Mouse (Mus musculus): ENCODE data around the gene Gm10300. TPM values are rescaled to one million over a fixed set of nuclear protein-coding genes. Genes with fewer than 3 reads are reported as not detected.
A peak's percentile ranks its signal among the peaks of the same experiment; 100 is the strongest.

The Gm10300 gene
- polyA plus RNA-seq, 1 experiment = 0.02 TPM

DNA sequence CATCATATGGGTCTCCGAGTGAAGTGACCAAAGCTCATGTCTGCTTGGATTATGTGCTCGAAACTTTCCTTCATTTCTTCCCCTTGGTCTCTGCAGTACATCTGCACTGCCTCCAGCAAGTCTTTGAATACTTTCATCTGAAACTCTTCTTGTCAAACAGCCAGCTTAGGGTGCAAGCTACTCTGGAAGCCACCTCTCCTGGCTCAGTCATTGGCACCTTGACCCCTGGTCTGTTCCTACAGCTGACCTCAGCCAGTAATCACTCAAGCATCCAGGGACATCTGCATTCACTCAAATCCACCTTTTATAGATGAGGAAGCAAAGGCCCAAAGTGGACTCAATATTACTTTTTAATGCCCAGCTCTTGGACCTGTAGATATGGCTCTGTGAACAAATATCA lies 2.8 kb upstream of the Gm10300 start:
- Histone ChIP-seq H3K4me3 (no peak overlapping the region), H3K36me3 (ENCODE audit: control insufficient read depth, insufficient read depth) (no peaks in the 10 kb centered on the region), H3K27me3 (ENCODE audit: control insufficient read depth, insufficient read depth, insufficient read length) (no peaks in the 10 kb centered on the region), H3ac (ENCODE audit: control insufficient read depth, insufficient read length) (no peak overlapping the region), H3K4me2 (ENCODE audit: low read depth) (no peak overlapping the region), H3K79me2 (ENCODE audit: control insufficient read depth, insufficient read depth) (no peaks in the 10 kb centered on the region)
- no peak for TF ChIP-seq TCF3 (IDR thresholded peaks at IDR 0.05; ENCODE audit: insufficient read length, low read depth)
- no peak for TF ChIP-seq MYOD1 (IDR thresholded peaks at IDR 0.05; ENCODE audit: control insufficient read depth in 1 of 3, insufficient read length in 2 of 3, low read depth in 2 of 3)
- TF ChIP-seq E2F4 (IDR thresholded peaks at IDR 0.05; ENCODE audit: insufficient read depth) = no peak
- no peak for TF ChIP-seq TCF12 (IDR thresholded peaks at IDR 0.05; ENCODE audit: insufficient read depth, poor library complexity, severe bottlenecking)
- no peak for TF ChIP-seq MYOG (IDR thresholded peaks at IDR 0.05; ENCODE audit: control insufficient read depth in 1 of 3, insufficient read depth in 1 of 3, insufficient read length in 2 of 3, low read depth in 2 of 3)
- TF ChIP-seq REST (IDR thresholded peaks at IDR 0.05; ENCODE audit: insufficient read depth, insufficient read length) = no peak
- no peak for TF ChIP-seq CEBPB (IDR thresholded peaks at IDR 0.05; ENCODE audit: insufficient read depth, poor library complexity, severe bottlenecking)
- TF ChIP-seq SRF (IDR thresholded peaks at IDR 0.05; ENCODE audit: control insufficient read depth, insufficient read length, low read depth) = no peak
- no peak for TF ChIP-seq MAX (IDR thresholded peaks at IDR 0.05; ENCODE audit: low read depth)

DNA sequence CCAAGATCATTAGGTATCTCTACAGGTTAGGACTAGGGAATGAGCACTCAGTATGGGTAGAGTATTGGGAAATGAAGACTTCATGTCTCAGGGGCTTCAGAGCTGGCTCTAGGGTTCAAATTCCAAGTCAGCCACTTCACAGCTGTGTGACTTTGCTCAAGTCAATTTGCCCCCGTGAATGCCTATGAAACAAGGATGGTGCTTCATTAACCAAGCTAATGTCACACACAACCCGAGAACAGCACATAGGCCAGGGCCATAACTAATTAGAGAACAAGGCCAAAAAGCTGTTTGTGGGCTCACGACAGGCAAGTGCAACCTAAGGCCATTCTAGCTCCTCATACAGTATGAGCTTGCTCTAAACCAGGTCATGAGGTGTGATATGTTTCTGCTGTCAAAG lies 2.3 kb upstream of the Gm10300 start:
- Histone ChIP-seq H3K4me3 (no peak overlapping the region), H3K27me3 (ENCODE audit: control insufficient read depth, insufficient read depth, insufficient read length) (no peaks in the 10 kb centered on the region), H3K36me3 (ENCODE audit: control insufficient read depth, insufficient read depth) (no peaks in the 10 kb centered on the region), H3ac (ENCODE audit: control insufficient read depth, insufficient read length) (no peak overlapping the region), H3K4me2 (ENCODE audit: low read depth) (no peak overlapping the region), H3K79me2 (ENCODE audit: control insufficient read depth, insufficient read depth) (no peaks in the 10 kb centered on the region)
- no peak for TF ChIP-seq POLR2AphosphoS2 (IDR thresholded peaks at IDR 0.05; ENCODE audit: insufficient read length, low read depth)
- TF ChIP-seq E2F4 (IDR thresholded peaks at IDR 0.05; ENCODE audit: insufficient read depth) = no peak
- TF ChIP-seq TCF3 (IDR thresholded peaks at IDR 0.05; ENCODE audit: insufficient read length, low read depth) = no peak
- no peak for TF ChIP-seq REST (IDR thresholded peaks at IDR 0.05; ENCODE audit: insufficient read depth, insufficient read length)
- TF ChIP-seq SRF (IDR thresholded peaks at IDR 0.05; ENCODE audit: control insufficient read depth, insufficient read length, low read depth) = no peak
- TF ChIP-seq MYOD1 (IDR thresholded peaks at IDR 0.05; ENCODE audit: control insufficient read depth in 1 of 3, insufficient read length in 2 of 3, low read depth in 2 of 3) = no peak
- TF ChIP-seq MYOG (IDR thresholded peaks at IDR 0.05; ENCODE audit: control insufficient read depth in 1 of 3, insufficient read depth in 1 of 3, insufficient read length in 2 of 3, low read depth in 2 of 3) = no peak
- TF ChIP-seq TCF12 (IDR thresholded peaks at IDR 0.05; ENCODE audit: insufficient read depth, poor library complexity, severe bottlenecking) = no peak
- TF ChIP-seq POLR2A (IDR thresholded peaks at IDR 0.05; ENCODE audit: insufficient read length, low read depth) = no peak

DNA sequence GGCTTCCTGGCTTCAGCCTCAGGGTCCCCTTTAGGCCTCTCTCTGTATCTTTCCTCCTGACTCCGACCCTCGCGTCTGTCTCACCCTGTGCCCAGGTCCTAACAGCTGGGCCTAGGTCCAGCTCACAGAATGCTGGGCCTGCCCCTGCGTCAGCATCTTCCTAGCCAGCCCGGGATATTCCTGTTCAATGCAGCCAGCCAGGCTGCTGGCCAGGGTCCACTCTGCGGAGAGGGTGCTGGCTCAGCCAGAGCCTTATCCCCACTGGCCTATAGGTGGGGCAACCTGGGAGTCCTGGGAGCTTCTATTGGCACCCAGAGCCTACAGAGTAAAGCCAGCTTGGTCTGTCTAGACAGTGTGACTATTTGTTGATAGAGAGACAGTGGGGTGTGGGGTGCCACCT lies 1.6 kb upstream of the Gm10300 start:
- no peaks in the 10 kb centered on the region for H3K27me3 ChIP-seq (ENCODE audit: control insufficient read depth, insufficient read depth, insufficient read length)
- no peaks in the 10 kb centered on the region for H3K36me3 ChIP-seq (ENCODE audit: control insufficient read depth, insufficient read depth)
- no peak overlapping the region for H3K4me3 ChIP-seq
- no peak overlapping the region for H3ac ChIP-seq (ENCODE audit: control insufficient read depth, insufficient read length)
- no peak overlapping the region for H3K4me2 ChIP-seq (ENCODE audit: low read depth)
- TF ChIP-seq MAX (IDR thresholded peaks at IDR 0.05; ENCODE audit: low read depth) = no peak
- TF ChIP-seq MYOD1 (IDR thresholded peaks at IDR 0.05; ENCODE audit: control insufficient read depth in 1 of 3, insufficient read length in 2 of 3, low read depth in 2 of 3) = no peak
- TF ChIP-seq MYOG (IDR thresholded peaks at IDR 0.05; ENCODE audit: control insufficient read depth in 1 of 3, insufficient read depth in 1 of 3, insufficient read length in 2 of 3, low read depth in 2 of 3) = no peak
- TF ChIP-seq POLR2AphosphoS2 (IDR thresholded peaks at IDR 0.05; ENCODE audit: insufficient read length, low read depth) = no peak
- TF ChIP-seq POLR2A (IDR thresholded peaks at IDR 0.05; ENCODE audit: insufficient read length, low read depth) = no peak
- TF ChIP-seq CEBPB (IDR thresholded peaks at IDR 0.05; ENCODE audit: insufficient read depth, poor library complexity, severe bottlenecking) = no peak
- no peak for TF ChIP-seq TCF3 (IDR thresholded peaks at IDR 0.05; ENCODE audit: insufficient read length, low read depth)
- no peak for TF ChIP-seq TCF12 (IDR thresholded peaks at IDR 0.05; ENCODE audit: insufficient read depth, poor library complexity, severe bottlenecking)
- no peak for TF ChIP-seq SRF (IDR thresholded peaks at IDR 0.05; ENCODE audit: control insufficient read depth, insufficient read length, low read depth)
- TF ChIP-seq REST (IDR thresholded peaks at IDR 0.05; ENCODE audit: insufficient read depth, insufficient read length) = no peak
- no peak for TF ChIP-seq USF1 (IDR thresholded peaks at IDR 0.05; ENCODE audit: low read depth)
- no peak for TF ChIP-seq E2F4 (IDR thresholded peaks at IDR 0.05; ENCODE audit: insufficient read depth)
- no peaks in the 10 kb centered on the region for H3K79me2 ChIP-seq (ENCODE audit: control insufficient read depth, insufficient read depth)

DNA sequence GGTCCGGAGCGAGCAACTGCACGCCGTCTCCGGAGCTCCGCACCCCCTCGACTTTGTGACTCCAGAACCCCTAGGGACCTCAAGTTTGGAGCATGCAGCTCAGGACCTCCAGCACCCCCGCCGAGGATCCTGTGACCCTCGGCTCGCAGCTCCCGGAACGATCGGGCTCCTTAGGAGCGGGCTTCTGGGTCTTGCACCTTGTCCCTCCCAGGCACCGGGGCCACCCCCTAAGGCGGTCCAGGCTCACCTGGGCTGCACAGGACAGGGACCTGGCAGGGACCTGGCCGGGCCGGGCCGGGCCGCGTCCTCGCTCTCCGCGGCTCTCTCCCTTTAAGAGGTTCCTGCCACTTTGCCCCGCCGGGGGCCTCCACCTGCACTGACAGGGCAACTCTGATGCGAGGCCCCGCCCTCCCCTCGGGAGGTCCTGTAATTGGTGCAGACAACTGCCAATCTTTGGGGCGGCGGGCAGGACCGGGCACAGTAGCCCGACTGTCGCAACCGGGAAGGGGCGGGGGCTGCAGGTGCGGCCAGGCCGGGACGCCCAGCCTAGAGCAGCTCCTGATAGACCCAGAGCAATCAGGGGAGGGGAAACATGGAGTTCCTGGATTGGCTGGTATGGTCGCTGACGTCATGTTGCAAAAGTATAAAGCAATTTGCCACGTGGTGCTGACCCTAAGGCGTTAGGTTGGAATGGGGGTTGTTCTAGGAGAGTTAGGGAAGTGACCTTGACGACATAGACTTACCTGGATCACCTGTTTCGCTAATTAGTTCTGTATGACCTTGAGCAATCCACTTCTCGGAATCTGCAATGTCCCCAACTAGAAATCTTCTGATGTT lies 654 bp downstream of the Gm10300 start, which contains the start of gene Epb41:
Epb41 (minus strand) TSS at position 389 of the 837 bp plus-strand sequence.
- H3K36me3 ChIP-seq (ENCODE audit: control insufficient read depth, insufficient read depth) = no peaks in the 10 kb centered on the region
- H3K27me3 ChIP-seq (ENCODE audit: control insufficient read depth, insufficient read depth, insufficient read length) = no peaks in the 10 kb centered on the region
- peak within 1 kb of the TSS; percentile 92 for H3K4me2 ChIP-seq (ENCODE audit: low read depth)
- peak within 1 kb of the TSS; percentile 34 for H3ac ChIP-seq (ENCODE audit: control insufficient read depth, insufficient read length)
- TF ChIP-seq SRF (IDR thresholded peaks at IDR 0.05; ENCODE audit: control insufficient read depth, insufficient read length, low read depth) = no peak
- TF ChIP-seq USF1 (IDR thresholded peaks at IDR 0.05; ENCODE audit: low read depth) = peak; percentile 68
- no peak for TF ChIP-seq MYOD1 (IDR thresholded peaks at IDR 0.05; ENCODE audit: control insufficient read depth in 1 of 3, insufficient read length in 2 of 3, low read depth in 2 of 3)
- no peak for TF ChIP-seq TCF3 (IDR thresholded peaks at IDR 0.05; ENCODE audit: insufficient read length, low read depth)
- TF ChIP-seq POLR2AphosphoS2 (IDR thresholded peaks at IDR 0.05; ENCODE audit: insufficient read length, low read depth) = no peak
- 0 out of 2 replicates have a peak, but pooled peaks have one; percentile 16 for TF ChIP-seq CEBPB (IDR thresholded peaks at IDR 0.05; ENCODE audit: insufficient read depth, poor library complexity, severe bottlenecking)
- H3K79me2 ChIP-seq (ENCODE audit: control insufficient read depth, insufficient read depth) = no peaks in the 10 kb centered on the region
- H3K4me3 ChIP-seq = peak within 1 kb of the TSS; percentile 44

Data from myocyte (in vitro differentiated cells).